Mouse (Mus musculus) lung, embryonic 15.5 days (tissue): ENCODE data around the gene Magi1. TPM values are rescaled to one million over a fixed set of nuclear protein-coding genes. Genes with fewer than 3 reads are reported as not detected.

Experiments
- ATAC-seq: fragments of 200-750 bp; cut with Nextera tagmentation; 2 replicates; pipeline ENCODE4 v1.8.0; 2017; ENCODE audit warnings: moderate number of reproducible peaks, borderline replicate concordance; ENCODE audit not compliant: low FRiP score, low TSS enrichment; ENCODE audit errors: extremely low read depth
- H3K27ac ChIP-seq: fragments of 300-500 bp; sonication (generic); 2 replicates; pipeline ENCODE4 v1.5.1; 2015; ENCODE audit warnings: moderate library complexity, mild to moderate bottlenecking, inconsistent platforms
- H3K27me3 ChIP-seq: fragments of 300-500 bp; sonication (generic); 2 replicates; pipeline ENCODE4 v1.6.1; 2015; ENCODE audit warnings: inconsistent platforms
- H3K36me3 ChIP-seq: fragments of 300-500 bp; sonication (generic); 2 replicates; pipeline ENCODE4 v1.6.1; 2015; ENCODE audit warnings: inconsistent platforms
- H3K4me1 ChIP-seq: fragments of 300-500 bp; sonication (generic); 2 replicates; pipeline ENCODE4 v1.6.1; 2015; ENCODE audit warnings: inconsistent platforms
- H3K4me2 ChIP-seq: fragments of 300-500 bp; sonication (generic); 2 replicates; pipeline ENCODE4 v1.6.1; 2015; ENCODE audit warnings: inconsistent platforms, mild to moderate bottlenecking, moderate library complexity
- H3K4me3 ChIP-seq: fragments of 300-500 bp; sonication (generic); 2 replicates; pipeline ENCODE4 v1.5.1; 2015; ENCODE audit warnings: mild to moderate bottlenecking, inconsistent platforms
- H3K9ac ChIP-seq: fragments of 300-500 bp; sonication (generic); 2 replicates; pipeline ENCODE4 v1.6.1; 2015; ENCODE audit warnings: inconsistent platforms
- H3K9me3 ChIP-seq: fragments of 300-500 bp; sonication (generic); 2 replicates; pipeline ENCODE4 v1.6.1; 2016; ENCODE audit warnings: inconsistent platforms
- WGBS: fragments of 180-500 bp; shearing (Covaris S2); methylation state at CpG from one replicate; pipeline ENCODE4 v1.1.7; 2015; 5-methylcytosine and 5-hydroxymethylcytosine counted together
- polyA plus RNA-seq: library from polyadenylated mRNA; unstranded; fragments of >200 nt; fragmentation: Nextera tagmentation; extraction: Ambion mirVana; gene quantifications from 2 replicates; pipeline ENCODE4 v1.2.1, GENCODE M21; 2015

The Magi1 gene
- polyA plus RNA-seq, 1 experiment from 2014 or later: 9.0 TPM

DNA sequence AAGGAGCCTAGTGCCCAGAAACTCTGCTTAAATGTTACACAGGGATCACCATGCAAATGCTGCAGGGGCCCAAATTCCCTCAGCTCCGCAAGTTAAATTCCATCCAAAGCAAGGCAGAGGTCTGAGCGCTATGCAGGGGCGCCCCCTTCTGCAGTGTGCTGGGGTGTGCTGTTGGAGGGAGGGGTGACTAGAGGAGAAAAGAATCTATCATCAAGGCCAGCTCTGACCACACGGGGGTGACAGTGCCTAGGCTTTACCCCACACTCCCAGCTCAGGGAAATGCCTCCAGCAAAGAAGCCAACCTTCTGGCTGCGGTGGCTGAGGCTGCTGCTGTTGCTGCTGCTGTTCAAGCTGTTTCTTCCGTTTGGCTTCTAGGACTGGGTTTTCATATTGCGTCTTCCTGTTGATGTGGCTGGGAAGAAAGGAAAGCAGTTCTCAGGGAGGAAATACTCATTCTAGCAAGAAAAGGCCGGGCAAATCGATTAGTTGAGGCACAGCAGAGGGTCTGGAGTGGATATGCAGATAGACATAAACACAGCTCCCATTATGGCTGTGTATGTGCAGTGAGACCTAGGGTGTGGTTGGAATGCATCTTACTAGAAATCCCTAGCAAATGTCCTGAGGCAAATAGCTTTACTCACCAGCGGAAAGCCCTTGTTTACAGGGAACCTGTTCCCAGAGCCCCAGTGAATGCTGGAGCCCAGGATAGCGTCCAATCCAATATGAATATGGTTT is 526.2 kb downstream of the Magi1 start:
- 30% methylated on average over 11 of the region's 11 CpGs for WGBS
- no peak overlapping the region for H3K9ac ChIP-seq
- H3K27ac ChIP-seq: no peak overlapping the region; the same call in 1 of the 2 replicates
- H3K4me2 ChIP-seq: no peak overlapping the region
- H3K36me3 ChIP-seq: no peaks in the 10 kb centered on the region
- peak; percentile 84 for ATAC-seq
- H3K27me3 ChIP-seq: no peaks in the 10 kb centered on the region
- H3K4me1 ChIP-seq: no peaks in the 10 kb centered on the region
- H3K4me3 ChIP-seq: no peak overlapping the region
- no peaks in the 10 kb centered on the region for H3K9me3 ChIP-seq

GRCm38 (mm10) chr6:93743145-93743544 is 540.6 kb downstream of the Magi1 start:
- 52% methylated on average over 6 of the region's 6 CpGs for WGBS
- H3K27ac ChIP-seq: no peak overlapping the region
- H3K9ac ChIP-seq: no peak overlapping the region
- no peaks in the 10 kb centered on the region for H3K9me3 ChIP-seq
- no peak overlapping the region for H3K4me3 ChIP-seq
- no peaks in the 10 kb centered on the region for H3K27me3 ChIP-seq
- ATAC-seq: no peak
- H3K36me3 ChIP-seq: peaks cover 5% of the 10 kb centered on the region
- no peaks in the 10 kb centered on the region for H3K4me1 ChIP-seq
- H3K4me2 ChIP-seq: no peak overlapping the region

DNA sequence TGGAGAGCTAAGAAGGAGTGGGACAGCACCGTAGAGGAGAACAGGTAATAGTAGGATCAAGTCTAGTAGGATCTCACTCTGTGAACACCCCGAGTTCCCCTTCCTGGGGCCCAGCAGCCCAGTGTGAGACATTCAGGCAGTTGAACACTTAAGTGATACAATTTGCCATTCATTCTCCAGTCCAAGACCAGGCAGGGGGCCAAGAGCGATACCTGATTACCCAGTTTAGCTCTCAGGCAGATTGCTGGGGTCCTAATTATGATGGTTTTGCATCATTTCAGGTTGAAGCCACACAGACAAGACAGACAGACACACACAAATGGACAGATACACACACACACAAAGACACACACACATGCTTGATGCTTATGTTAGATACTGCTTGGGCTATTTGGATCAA is 543.9 kb downstream of the Magi1 start:
- 90% methylated on average over 3 of the region's 3 CpGs for WGBS
- no peaks in the 10 kb centered on the region for H3K27me3 ChIP-seq
- H3K27ac ChIP-seq: no peak overlapping the region
- no peak for ATAC-seq
- no peaks in the 10 kb centered on the region for H3K9me3 ChIP-seq
- H3K9ac ChIP-seq: no peak overlapping the region
- no peaks in the 10 kb centered on the region for H3K4me1 ChIP-seq
- H3K4me2 ChIP-seq: no peak overlapping the region
- H3K4me3 ChIP-seq: no peak overlapping the region
- no peaks in the 10 kb centered on the region for H3K36me3 ChIP-seq

GRCm38 (mm10) chr6:93737083-93737482 is 546.6 kb downstream of the Magi1 start:
- no peak for ATAC-seq
- H3K4me1 ChIP-seq: no peaks in the 10 kb centered on the region
- H3K9me3 ChIP-seq: no peaks in the 10 kb centered on the region
- H3K36me3 ChIP-seq: no peaks in the 10 kb centered on the region
- no peaks in the 10 kb centered on the region for H3K27me3 ChIP-seq
- no peak overlapping the region for H3K27ac ChIP-seq
- no peak overlapping the region for H3K4me3 ChIP-seq
- H3K4me2 ChIP-seq: no peak overlapping the region
- WGBS: 100% methylated on average over 1 of the region's 1 CpGs
- no peak overlapping the region for H3K9ac ChIP-seq

DNA sequence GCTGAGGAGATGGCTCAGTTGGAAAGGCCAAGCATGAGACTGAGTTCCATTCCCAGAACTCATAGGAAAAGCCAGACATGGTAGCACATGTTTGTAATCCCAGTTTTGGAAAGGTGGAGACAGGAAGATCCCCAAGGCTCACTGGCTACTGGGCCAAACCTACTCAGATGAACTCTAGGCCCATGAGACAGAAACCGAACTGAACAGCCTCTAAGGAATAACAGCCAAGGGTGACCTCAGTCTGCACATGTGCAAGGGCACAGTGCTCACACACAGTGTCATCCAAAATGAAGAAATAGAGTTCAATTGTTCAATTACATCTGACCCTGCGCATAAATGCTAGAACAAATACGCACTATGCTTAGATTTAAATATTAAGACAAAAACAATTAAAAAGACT is 547.6 kb downstream of the Magi1 start:
- no peaks in the 10 kb centered on the region for H3K9me3 ChIP-seq
- H3K36me3 ChIP-seq: no peaks in the 10 kb centered on the region
- H3K27me3 ChIP-seq: no peaks in the 10 kb centered on the region
- no peak overlapping the region for H3K9ac ChIP-seq
- no peak for ATAC-seq
- H3K4me2 ChIP-seq: no peak overlapping the region
- H3K4me1 ChIP-seq: no peaks in the 10 kb centered on the region
- H3K27ac ChIP-seq: no peak overlapping the region
- H3K4me3 ChIP-seq: no peak overlapping the region
- WGBS: 84% methylated on average over 3 of the region's 3 CpGs

DNA sequence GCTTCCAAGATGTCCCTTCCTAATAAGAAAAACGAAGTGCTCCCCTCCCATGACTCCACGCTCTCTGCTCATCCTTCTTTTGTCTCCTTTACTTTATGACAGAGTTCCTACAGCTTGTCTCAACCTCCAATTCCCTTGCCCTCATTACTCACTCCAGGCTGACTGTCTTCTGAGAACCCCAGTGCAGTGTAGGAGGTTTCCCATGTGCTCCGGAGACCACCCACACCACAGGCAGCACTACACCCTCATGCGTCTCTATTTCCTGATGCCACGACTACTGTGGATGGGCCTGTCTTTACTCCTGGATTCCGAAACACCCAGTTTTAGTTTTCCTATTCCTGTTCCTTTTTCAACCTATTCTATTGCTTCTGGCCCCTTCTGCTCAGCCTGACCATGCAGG is 549.9 kb downstream of the Magi1 start:
- 74% methylated on average over 6 of the region's 6 CpGs for WGBS
- no peak overlapping the region for H3K9ac ChIP-seq
- no peak overlapping the region for H3K27ac ChIP-seq
- no peaks in the 10 kb centered on the region for H3K4me1 ChIP-seq
- H3K4me3 ChIP-seq: no peak overlapping the region
- ATAC-seq: no peak
- H3K27me3 ChIP-seq: no peaks in the 10 kb centered on the region
- no peaks in the 10 kb centered on the region for H3K9me3 ChIP-seq
- no peaks in the 10 kb centered on the region for H3K36me3 ChIP-seq
- H3K4me2 ChIP-seq: no peak overlapping the region

- H3K9ac ChIP-seq: no peak overlapping the region
- WGBS: 65% methylated on average over 8 of the region's 8 CpGs
- H3K27me3 ChIP-seq: no peaks in the 10 kb centered on the region
- H3K4me2 ChIP-seq: no peak overlapping the region
- H3K9me3 ChIP-seq: no peaks in the 10 kb centered on the region
- no peak overlapping the region for H3K27ac ChIP-seq
- ATAC-seq: no peak
- no peak overlapping the region for H3K4me3 ChIP-seq
- no peaks in the 10 kb centered on the region for H3K36me3 ChIP-seq
- peaks cover 15% of the 10 kb centered on the region; the same call in 1 of the 2 replicates for H3K4me1 ChIP-seq
Observed at GRCm38 (mm10) chr6:93729702-93730101, 554.0 kb downstream of the Magi1 start.

- Histone ChIP-seq H3K36me3 (no peaks in the 10 kb centered on the region), H3K27ac (no peak overlapping the region), H3K27me3 (no peaks in the 10 kb centered on the region), H3K4me1 (peaks cover 15% of the 10 kb centered on the region; the same call in 1 of the 2 replicates), H3K9me3 (no peaks in the 10 kb centered on the region), H3K9ac (no peak overlapping the region), H3K4me3 (no peak overlapping the region), H3K4me2 (no peak overlapping the region)
- ATAC-seq: no peak
- WGBS: 90% methylated on average over 4 of the region's 4 CpGs
Observed at GRCm38 (mm10) chr6:93728791-93729190, 554.9 kb downstream of the Magi1 start.

- 31% methylated on average over 15 of the region's 15 CpGs for WGBS
- Histone ChIP-seq H3K27ac (no peak overlapping the region), H3K9me3 (no peaks in the 10 kb centered on the region), H3K27me3 (no peaks in the 10 kb centered on the region), H3K4me1 (peaks cover 15% of the 10 kb centered on the region; the same call in 1 of the 2 replicates), H3K4me2 (peak overlapping the region; percentile 40), H3K36me3 (no peaks in the 10 kb centered on the region), H3K4me3 (no peak overlapping the region), H3K9ac (no peak overlapping the region)
- ATAC-seq: peak; percentile 46; the same call in 1 of the 2 replicates
Observed at GRCm38 (mm10) chr6:93727630-93728178, 556.0 kb downstream of the Magi1 start.

- no peak overlapping the region for H3K27ac ChIP-seq
- H3K9me3 ChIP-seq: no peaks in the 10 kb centered on the region
- no peaks in the 10 kb centered on the region for H3K36me3 ChIP-seq
- no peak overlapping the region for H3K4me2 ChIP-seq
- no peak overlapping the region for H3K4me3 ChIP-seq
- WGBS: 40% methylated on average over 7 of the region's 7 CpGs
- peaks cover 15% of the 10 kb centered on the region; the same call in 1 of the 2 replicates for H3K4me1 ChIP-seq
- no peak overlapping the region for H3K9ac ChIP-seq
- ATAC-seq: no peak
- H3K27me3 ChIP-seq: no peaks in the 10 kb centered on the region
Observed at GRCm38 (mm10) chr6:93726829-93727455, 556.8 kb downstream of the Magi1 start.

DNA sequence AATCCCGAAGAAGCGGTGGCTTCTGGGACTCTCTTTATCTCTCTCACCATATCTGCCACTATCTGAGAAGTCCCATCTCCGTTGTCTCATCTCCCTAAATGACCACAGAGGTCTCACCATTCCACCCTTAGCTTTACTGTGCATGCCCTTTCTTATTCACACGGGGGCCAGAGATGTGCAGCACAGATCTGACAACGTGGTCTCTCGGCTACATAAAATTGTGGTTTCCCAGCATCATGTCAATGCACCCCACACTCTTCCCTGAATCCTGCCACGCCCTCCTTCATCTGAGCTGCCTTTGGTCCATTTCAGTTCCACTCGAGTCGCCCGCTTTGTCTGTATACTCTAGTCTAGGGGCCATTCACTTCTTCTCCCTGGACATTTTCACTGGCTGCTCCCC is 557.6 kb downstream of the Magi1 start:
- Histone ChIP-seq H3K9me3 (no peaks in the 10 kb centered on the region), H3K4me2 (no peak overlapping the region), H3K36me3 (no peaks in the 10 kb centered on the region), H3K4me3 (no peak overlapping the region), H3K4me1 (peaks cover 15% of the 10 kb centered on the region; the same call in 1 of the 2 replicates), H3K27ac (no peak overlapping the region), H3K27me3 (no peaks in the 10 kb centered on the region), H3K9ac (no peak overlapping the region)
- ATAC-seq: no peak
- 87% methylated on average over 10 of the region's 10 CpGs for WGBS

DNA sequence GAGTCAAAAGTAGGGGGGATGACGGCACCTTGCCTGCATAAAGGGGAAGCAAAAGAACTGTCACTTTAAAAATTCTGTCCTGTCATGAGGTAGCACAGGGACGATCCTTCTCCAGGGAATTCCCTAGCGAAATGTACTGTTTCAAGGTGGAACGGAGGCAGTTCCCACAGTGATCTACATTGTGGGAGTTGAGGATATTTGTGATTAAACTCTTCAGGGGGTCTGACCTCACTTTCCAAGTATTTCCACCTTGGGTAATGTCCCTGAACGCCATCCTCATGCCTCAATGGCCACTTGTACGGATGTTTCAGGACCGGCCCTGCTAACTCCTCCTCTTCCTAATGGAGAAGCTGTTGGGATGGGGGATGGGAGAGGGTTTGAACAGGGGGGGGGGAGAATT is 559.0 kb downstream of the Magi1 start:
- 69% methylated on average over 7 of the region's 7 CpGs for WGBS
- Histone ChIP-seq H3K36me3 (no peaks in the 10 kb centered on the region), H3K9me3 (no peaks in the 10 kb centered on the region), H3K27me3 (no peaks in the 10 kb centered on the region), H3K4me3 (no peak overlapping the region), H3K4me2 (no peak overlapping the region), H3K27ac (no peak overlapping the region), H3K4me1 (peaks cover 15% of the 10 kb centered on the region; the same call in 1 of the 2 replicates), H3K9ac (no peak overlapping the region)
- no peak for ATAC-seq
